Comparison of ENCODE assay signal across 13 mouse cellular contexts in genomic region chr16:77989791-77990325, GRCm38 (mm10).
"Had no signal": no experiment of that assay in that cellular context is flagged by ENCODE, and none has a peak within 500 bp of the region (broad histone marks: within the 10 kb centered on the region; RNA-seq: fewer than 3 reads in every experiment).

No protein-coding gene starts in this region.

- H3K27ac ChIP-seq: layer of hippocampus, adult 2 months; limb, embryonic 13.5 days; liver, embryonic 12.5 days; midbrain, embryonic 12.5 days; neural tube, embryonic 12.5 days had no signal

- H3K9me3 ChIP-seq: limb, embryonic 13.5 days had no signal

- ATAC-seq: intestine, postnatal 0 days; liver, embryonic 12.5 days had no signal

- H3K27me3 ChIP-seq: limb, embryonic 13.5 days; liver, embryonic 12.5 days; midbrain, embryonic 12.5 days; neural tube, embryonic 12.5 days had no signal

- H3K4me2 ChIP-seq: limb, embryonic 13.5 days; liver, embryonic 12.5 days; lung, embryonic 14.5 days; midbrain, embryonic 12.5 days; neural tube, embryonic 12.5 days had no signal

- H3K9ac ChIP-seq: limb, embryonic 13.5 days; liver, embryonic 12.5 days; lung, embryonic 14.5 days; midbrain, embryonic 12.5 days; neural tube, embryonic 12.5 days had no signal

- H3K4me3 ChIP-seq: layer of hippocampus, adult 2 months; limb, embryonic 13.5 days; liver, embryonic 12.5 days; midbrain, embryonic 12.5 days; myocyte; neural tube, embryonic 12.5 days had no signal

- H3K4me1 ChIP-seq: limb, embryonic 13.5 days; liver, embryonic 12.5 days; midbrain, embryonic 12.5 days; neural tube, embryonic 12.5 days had no signal

- H3K36me3 ChIP-seq: limb, embryonic 13.5 days; liver, embryonic 12.5 days; midbrain, embryonic 12.5 days; neural tube, embryonic 12.5 days had no signal

- DNase-seq: kidney, adult 9 months; kidney, postnatal 10 days; lung, embryonic 14.5 days; lung, postnatal 14 days; thymus, adult 18-20 months; thymus, postnatal 14 days had no signal
